Mouse (Mus musculus) forebrain, embryonic 11.5 days (tissue): ENCODE measurements around the gene Tnr. TPM values are rescaled to one million over a fixed set of nuclear protein-coding genes. Genes with fewer than 3 reads are reported as not detected.

ENCODE experiments used
- ATAC-seq: fragments of 200-750 bp; cut with Nextera tagmentation; replicated peaks from 2 replicates; pipeline ENCODE4 v1.8.0; 2017; ENCODE audit warnings: moderate TSS enrichment; ENCODE audit not compliant: low FRiP score
- DNase-seq: peaks from one replicate; pipeline ENCODE4 v3.0.0-alpha.2; 2017; ENCODE audit warnings: low spot score
- H3K27ac ChIP-seq: fragments of 300-500 bp; sonication (generic); 2 replicates; pipeline ENCODE4 v1.5.1; 2014; ENCODE audit warnings: low read depth, low read length
- H3K27me3 ChIP-seq: fragments of 300-500 bp; sonication (generic); 2 replicates; pipeline ENCODE4 v1.6.1; 2014; ENCODE audit warnings: mild to moderate bottlenecking, low read length, mixed read lengths; ENCODE audit not compliant: control insufficient read depth, insufficient read depth
- H3K36me3 ChIP-seq: fragments of 300-500 bp; sonication (generic); 2 replicates; pipeline ENCODE4 v1.6.1; 2014; ENCODE audit warnings: mild to moderate bottlenecking, low read length, moderate library complexity, mixed read lengths; ENCODE audit not compliant: control insufficient read depth, insufficient read depth
- H3K4me1 ChIP-seq: fragments of 300-500 bp; sonication (generic); replicated peaks from 2 replicates; pipeline ENCODE4 v1.6.1; 2014; ENCODE audit warnings: low read length, mixed read lengths; ENCODE audit not compliant: control insufficient read depth, insufficient read depth
- H3K4me2 ChIP-seq: fragments of 300-500 bp; sonication (generic); 2 replicates; pipeline ENCODE4 v1.6.1; 2014; ENCODE audit warnings: low read depth, mild to moderate bottlenecking, low read length, moderate library complexity, mixed read lengths; ENCODE audit not compliant: severe bottlenecking
- H3K4me3 ChIP-seq: fragments of 300-500 bp; sonication (generic); 2 replicates; pipeline ENCODE4 v1.5.1; 2014; ENCODE audit warnings: low read depth, low read length
- H3K9ac ChIP-seq: fragments of 300-500 bp; sonication (generic); 2 replicates; pipeline ENCODE4 v1.6.1; 2014; ENCODE audit warnings: low read length
- H3K9me3 ChIP-seq: fragments of 300-500 bp; sonication (generic); 2 replicates; pipeline ENCODE4 v1.6.1; 2016; ENCODE audit warnings: low read length, mixed read lengths; ENCODE audit not compliant: control insufficient read depth
- WGBS: fragments of 180-500 bp; shearing (Covaris S2); extraction: QIAGEN DNeasy Blood & Tissue Kit; methylation state at CpG from one replicate; pipeline ENCODE4 v1.1.7; 2014; 5-methylcytosine and 5-hydroxymethylcytosine counted together
- polyA plus RNA-seq: library from polyadenylated mRNA; unstranded; fragments of >200 nt; fragmentation: Nextera tagmentation; extraction: Ambion mirVana; gene quantifications from 2 replicates; pipeline ENCODE4 v1.2.1, GENCODE M21; 2014

Gene Tnr
- polyA plus RNA-seq, 1 experiment from 2014 or later = 0.77 TPM

DNA sequence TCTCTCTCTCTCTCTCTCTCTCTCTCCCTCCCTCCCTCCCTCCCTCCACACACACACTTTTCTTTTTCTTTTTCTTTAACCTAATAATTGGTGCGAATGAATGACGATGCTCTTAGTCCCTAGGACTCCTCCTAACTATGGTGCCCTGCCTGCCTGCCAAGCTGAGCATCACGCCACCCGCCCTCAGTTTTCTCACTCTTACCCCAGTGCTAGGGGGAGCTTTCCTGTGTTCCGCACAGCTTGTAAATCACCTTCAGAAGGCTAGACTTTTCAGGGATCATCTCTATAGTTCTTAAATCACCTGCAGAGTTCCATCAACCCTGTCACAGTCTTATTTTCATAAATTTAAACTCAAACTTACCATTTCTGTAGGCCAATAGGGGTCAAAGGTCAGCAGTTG, 200.2 kb downstream of the Tnr start:
- no peak overlapping the region for H3K4me2 ChIP-seq
- DNase-seq (no peak), ATAC-seq (no peak)
- H3K9ac ChIP-seq = no peak overlapping the region
- H3K9me3 ChIP-seq = no peaks in the 10 kb centered on the region
- H3K27me3 ChIP-seq = no peaks in the 10 kb centered on the region
- H3K4me1 ChIP-seq = no peaks in the 10 kb centered on the region
- H3K4me3 ChIP-seq = no peak overlapping the region
- WGBS = 86% methylated on average over 5 of the region's 5 CpGs
- no peaks in the 10 kb centered on the region for H3K36me3 ChIP-seq
- H3K27ac ChIP-seq = no peak overlapping the region

DNA sequence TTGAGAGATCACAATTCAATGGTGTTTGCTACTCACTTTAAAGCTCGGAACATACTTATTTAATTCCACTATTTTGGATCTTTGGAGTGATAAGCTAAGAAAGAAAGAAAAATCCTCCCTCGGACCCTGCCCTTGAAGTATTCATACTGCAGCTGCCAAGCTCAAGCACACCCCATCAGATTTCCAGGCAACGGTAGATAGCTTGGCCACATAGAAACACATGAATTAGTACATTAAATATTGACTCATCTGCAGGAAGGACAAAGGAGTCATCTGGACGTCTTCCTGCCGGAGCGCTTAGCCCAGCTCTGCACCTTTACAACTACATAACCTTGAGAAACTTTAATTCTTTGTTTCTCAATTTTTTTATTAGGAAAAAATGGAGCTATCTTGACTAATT, 205.7 kb downstream of the Tnr start:
- Histone ChIP-seq H3K4me1 (no peaks in the 10 kb centered on the region), H3K36me3 (no peaks in the 10 kb centered on the region), H3K9me3 (no peaks in the 10 kb centered on the region), H3K27ac (no peak overlapping the region), H3K4me2 (no peak overlapping the region), H3K27me3 (no peaks in the 10 kb centered on the region), H3K9ac (no peak overlapping the region), H3K4me3 (no peak overlapping the region)
- WGBS = 91% methylated on average over 6 of the region's 6 CpGs
- DNase-seq (no peak), ATAC-seq (no peak)

- WGBS = 69% methylated on average over 4 of the region's 4 CpGs
- no peak overlapping the region for H3K4me3 ChIP-seq
- H3K4me1 ChIP-seq = no peaks in the 10 kb centered on the region
- no peaks in the 10 kb centered on the region for H3K9me3 ChIP-seq
- H3K36me3 ChIP-seq = no peaks in the 10 kb centered on the region
- no peak for DNase-seq
- H3K4me2 ChIP-seq = no peak overlapping the region
- H3K27me3 ChIP-seq = no peaks in the 10 kb centered on the region
- no peak overlapping the region for H3K9ac ChIP-seq
- no peak overlapping the region for H3K27ac ChIP-seq
- no peak for ATAC-seq
Observed at GRCm38 (mm10) chr1:159730826-159731225, 207.3 kb downstream of the Tnr start.

GRCm38 (mm10) chr1:159735099-159735498, 211.5 kb downstream of the Tnr start:
- Histone ChIP-seq H3K4me2 (no peak overlapping the region), H3K27ac (no peak overlapping the region), H3K27me3 (no peaks in the 10 kb centered on the region), H3K4me3 (no peak overlapping the region), H3K9ac (no peak overlapping the region), H3K36me3 (no peaks in the 10 kb centered on the region), H3K4me1 (no peaks in the 10 kb centered on the region), H3K9me3 (no peaks in the 10 kb centered on the region)
- ATAC-seq (no peak), DNase-seq (no peak)
- 88% methylated on average over 3 of the region's 3 CpGs for WGBS

DNA sequence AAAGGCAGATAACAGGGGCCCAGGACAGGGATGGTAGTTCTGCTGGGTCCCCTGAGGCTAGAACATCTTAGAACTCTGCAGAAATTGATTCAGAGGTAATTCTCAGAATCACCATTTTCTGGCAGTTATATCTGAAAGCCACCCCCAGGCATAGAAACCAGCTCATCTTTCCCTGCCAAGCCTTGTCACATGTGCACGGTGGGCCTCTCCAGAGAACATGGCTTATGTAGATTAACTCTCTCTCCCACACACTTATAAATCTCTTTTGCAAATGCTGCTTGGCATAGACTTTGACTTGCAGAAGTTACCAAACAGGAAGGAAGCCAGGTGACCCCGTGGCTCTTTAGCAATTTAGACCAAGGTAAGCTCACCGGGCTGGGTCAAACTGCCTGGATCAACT, 215.9 kb downstream of the Tnr start:
- no peak overlapping the region for H3K4me2 ChIP-seq
- H3K4me1 ChIP-seq = no peaks in the 10 kb centered on the region; the same call in 1 of the 2 replicates
- H3K27me3 ChIP-seq = no peaks in the 10 kb centered on the region
- H3K4me3 ChIP-seq = no peak overlapping the region
- ATAC-seq = no peak
- H3K36me3 ChIP-seq = no peaks in the 10 kb centered on the region
- no peaks in the 10 kb centered on the region for H3K9me3 ChIP-seq
- WGBS = 84% methylated on average over 3 of the region's 3 CpGs
- no peak overlapping the region for H3K9ac ChIP-seq
- H3K27ac ChIP-seq = no peak overlapping the region
- no peak for DNase-seq

GRCm38 (mm10) chr1:159741237-159742002, 217.9 kb downstream of the Tnr start:
- Histone ChIP-seq H3K27ac (no peak overlapping the region), H3K4me1 (no peaks in the 10 kb centered on the region; the same call in 1 of the 2 replicates), H3K4me2 (no peak overlapping the region), H3K9me3 (no peaks in the 10 kb centered on the region), H3K4me3 (no peak overlapping the region), H3K9ac (no peak overlapping the region), H3K27me3 (no peaks in the 10 kb centered on the region), H3K36me3 (no peaks in the 10 kb centered on the region)
- ATAC-seq = peak; percentile 51; the same call in 1 of the 2 replicates
- DNase-seq = no peak
- WGBS = 54% methylated on average over 3 of the region's 3 CpGs

- no peak overlapping the region for H3K27ac ChIP-seq
- no peak for ATAC-seq
Observed at GRCm38 (mm10) chr1:159742003-159742274, 218.4 kb downstream of the Tnr start.

GRCm38 (mm10) chr1:159743744-159744253, 220.2 kb downstream of the Tnr start:
- Histone ChIP-seq H3K4me3 (no peak overlapping the region), H3K9me3 (no peaks in the 10 kb centered on the region), H3K36me3 (no peaks in the 10 kb centered on the region), H3K9ac (no peak overlapping the region), H3K27ac (no peak overlapping the region), H3K4me2 (no peak overlapping the region), H3K27me3 (no peaks in the 10 kb centered on the region), H3K4me1 (no peaks in the 10 kb centered on the region; the same call in 1 of the 2 replicates)
- 84% methylated on average over 2 of the region's 2 CpGs for WGBS
- no peak for DNase-seq
- ATAC-seq = no peak

More at GRCm38 (mm10) chr1:159742003-159742274, 218.4 kb downstream of the Tnr start:
- Histone ChIP-seq H3K4me1 (no peaks in the 10 kb centered on the region; the same call in 1 of the 2 replicates), H3K9ac (no peak overlapping the region), H3K4me2 (no peak overlapping the region), H3K9me3 (no peaks in the 10 kb centered on the region), H3K36me3 (no peaks in the 10 kb centered on the region), H3K27me3 (no peaks in the 10 kb centered on the region), H3K4me3 (no peak overlapping the region)
- DNase-seq = no peak
- WGBS = 71% methylated on average over 3 of the region's 3 CpGs

- ATAC-seq (no peak), DNase-seq (no peak)
- Histone ChIP-seq H3K4me1 (no peaks in the 10 kb centered on the region; the same call in 1 of the 2 replicates), H3K27ac (no peak overlapping the region), H3K4me2 (no peak overlapping the region), H3K9ac (no peak overlapping the region), H3K27me3 (no peaks in the 10 kb centered on the region), H3K4me3 (no peak overlapping the region), H3K36me3 (no peaks in the 10 kb centered on the region), H3K9me3 (no peaks in the 10 kb centered on the region)
- WGBS = 87% methylated on average over 2 of the region's 2 CpGs
Observed at GRCm38 (mm10) chr1:159745311-159745710, 221.7 kb downstream of the Tnr start.
